Mouse (Mus musculus) intestine, postnatal 0 days (tissue): ENCODE results near the gene Gm29276. TPM values are rescaled to one million over a fixed set of nuclear protein-coding genes. Genes with fewer than 3 reads are reported as not detected.
"Not testable (repeated sequence)": the region's sequence is repeated elsewhere in the genome, so short reads cannot be mapped to it uniquely, and the experiment has no call there.

Source experiments
- ATAC-seq: fragments of 200-750 bp; cut with Nextera tagmentation; 2 replicates; pipeline ENCODE4 v1.8.0; 2017; ENCODE audit warnings: mild to moderate bottlenecking, moderate TSS enrichment, moderate library complexity
- H3K27ac ChIP-seq: fragments of 300-500 bp; sonication (generic); 2 replicates; pipeline ENCODE4 v1.5.1; 2014; ENCODE audit warnings: mild to moderate bottlenecking, low read depth, low read length, moderate library complexity
- H3K27me3 ChIP-seq: fragments of 300-500 bp; sonication (generic); replicated peaks from 2 replicates; pipeline ENCODE4 v1.6.1; 2014; ENCODE audit warnings: low read length, mixed read lengths; ENCODE audit not compliant: control insufficient read depth, insufficient read depth
- H3K36me3 ChIP-seq: fragments of 300-500 bp; sonication (generic); 2 replicates; pipeline ENCODE4 v1.6.1; 2014; ENCODE audit warnings: mild to moderate bottlenecking, moderate library complexity; ENCODE audit not compliant: control insufficient read depth, insufficient read depth
- H3K4me1 ChIP-seq: fragments of 300-500 bp; sonication (generic); replicated peaks from 2 replicates; pipeline ENCODE4 v1.6.1; 2014; ENCODE audit warnings: antibody characterized with exemption, low read length, mixed read lengths; ENCODE audit not compliant: control insufficient read depth, insufficient read depth
- H3K4me2 ChIP-seq: fragments of 300-500 bp; sonication (generic); replicated peaks from 2 replicates; pipeline ENCODE4 v1.6.1; 2014; ENCODE audit warnings: low read depth, mild to moderate bottlenecking, moderate library complexity
- H3K4me3 ChIP-seq: fragments of 300-500 bp; sonication (generic); 2 replicates; pipeline ENCODE4 v1.5.1; 2014; ENCODE audit warnings: low read depth, low read length
- H3K9ac ChIP-seq: fragments of 300-500 bp; sonication (generic); 2 replicates; pipeline ENCODE4 v1.6.1; 2014; ENCODE audit warnings: mild to moderate bottlenecking, low read depth, low read length
- H3K9me3 ChIP-seq: fragments of 300-500 bp; sonication (generic); 2 replicates; pipeline ENCODE4 v1.6.1; 2016; ENCODE audit warnings: mixed run types; ENCODE audit not compliant: control insufficient read depth
- WGBS: fragments of 180-500 bp; shearing (Covaris S2); extraction: QIAGEN DNeasy Blood & Tissue Kit; methylation state at CpG from one replicate; pipeline ENCODE4 v1.1.7; 2014; 5-methylcytosine and 5-hydroxymethylcytosine counted together
- polyA plus RNA-seq: library from polyadenylated mRNA; unstranded; fragments of >200 nt; fragmentation: Nextera tagmentation; extraction: Ambion mirVana; gene quantifications from 2 replicates; pipeline ENCODE4 v1.2.1, GENCODE M21; 2015

The Gm29276 gene
- not detected in 2 replicates for polyA plus RNA-seq

DNA sequence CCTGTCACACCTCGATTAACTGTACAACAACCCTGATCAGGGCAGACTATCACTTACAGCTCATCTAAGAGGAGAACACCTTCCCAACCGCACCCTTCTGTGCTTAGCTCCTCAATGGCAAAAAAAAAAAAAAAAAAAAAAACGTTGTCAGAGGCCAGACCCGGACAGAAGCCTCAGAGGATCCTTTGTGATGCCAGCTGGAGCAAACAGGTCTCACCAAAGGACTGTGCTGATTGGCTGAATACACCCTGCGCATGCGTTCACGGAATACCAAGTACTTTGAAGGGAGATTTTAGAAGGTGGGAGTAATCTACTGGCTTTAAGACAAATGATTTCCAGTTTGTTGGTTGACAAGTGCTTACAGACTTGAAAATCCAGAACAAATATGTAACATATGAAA, at the start of gene Gm29276:
Gm29276 (minus strand) TSS at position 101 of the 400 bp plus-strand sequence.
- ATAC-seq, H3K4me1 ChIP-seq, H3K4me3 ChIP-seq, H3K27me3 ChIP-seq, H3K9me3 ChIP-seq, H3K9ac ChIP-seq, H3K4me2 ChIP-seq, H3K36me3 ChIP-seq, H3K27ac ChIP-seq: not testable (repeated sequence)
- WGBS = no CpG with 5 or more reads among the region's 7 CpGs
